Mouse (Mus musculus) hindbrain, postnatal 0 days (tissue): ENCODE measurements at regions not wholly inside any gene's neighbourhood (a gene's known extent, or its start where the extent isn't known, plus 50 kb on each side); places are given as distances from the start of the nearest gene placed in this dataset.

ENCODE experiments used
- ATAC-seq: fragments of 200-750 bp; cut with Nextera tagmentation; 2 replicates; pipeline ENCODE4 v1.8.0; 2017; ENCODE audit warnings: mild to moderate bottlenecking, moderate TSS enrichment, moderate library complexity
- DNase-seq: peaks from one replicate; pipeline ENCODE4 v3.0.0-alpha.2; 2015; ENCODE audit warnings: low spot score
- H3K27ac ChIP-seq: fragments of 300-500 bp; sonication (generic); 2 replicates; pipeline ENCODE4 v1.5.1; 2014; ENCODE audit warnings: mild to moderate bottlenecking
- H3K27me3 ChIP-seq: fragments of 300-500 bp; sonication (generic); 2 replicates; pipeline ENCODE4 v1.6.1; 2014; ENCODE audit warnings: low read length, mixed read lengths; ENCODE audit not compliant: insufficient read depth
- H3K36me3 ChIP-seq: fragments of 300-500 bp; sonication (generic); 2 replicates; pipeline ENCODE4 v1.6.1; 2014; ENCODE audit warnings: low read length, mixed read lengths; ENCODE audit not compliant: insufficient read depth
- H3K4me1 ChIP-seq: fragments of 300-500 bp; sonication (generic); 2 replicates; pipeline ENCODE4 v1.6.1; 2014; ENCODE audit warnings: antibody characterized with exemption, low read length, mixed read lengths; ENCODE audit not compliant: insufficient read depth
- H3K4me2 ChIP-seq: fragments of 300-500 bp; sonication (generic); 2 replicates; pipeline ENCODE4 v1.6.1; 2014; ENCODE audit warnings: low read depth, mild to moderate bottlenecking, low read length, moderate library complexity, mixed read lengths
- H3K4me3 ChIP-seq: fragments of 300-500 bp; sonication (generic); 2 replicates; pipeline ENCODE4 v1.5.1; 2014; ENCODE audit warnings: low read length
- H3K9ac ChIP-seq: fragments of 300-500 bp; sonication (generic); replicated peaks from 2 replicates; pipeline ENCODE4 v1.6.1; 2014; ENCODE audit warnings: mild to moderate bottlenecking, low read length, moderate library complexity, mixed read lengths
- H3K9me3 ChIP-seq: fragments of 300-500 bp; sonication (generic); 2 replicates; pipeline ENCODE4 v1.6.1; 2016; ENCODE audit warnings: low read length, mixed read lengths
- CTCF ChIP-seq: IDR thresholded peaks from 2 replicates; pipeline ENCODE4 v1.5.1; 2016; ENCODE audit warnings: antibody characterized with exemption, control low read depth, low read depth
- WGBS: fragments of 180-500 bp; shearing (Covaris S2); extraction: QIAGEN DNeasy Blood & Tissue Kit; methylation state at CpG from one replicate; pipeline ENCODE4 v1.1.7; 2014; 5-methylcytosine and 5-hydroxymethylcytosine counted together

GRCm38 (mm10) chrX:11945280-11945679 lies 214.9 kb downstream of the Bcor start:
- no peak overlapping the region for H3K9ac ChIP-seq
- H3K27me3 ChIP-seq, result 0 out of 2 replicates have a peak, but pooled peaks cover 4% of the 10 kb centered on the region
- H3K27ac ChIP-seq, result no peak overlapping the region
- no peak overlapping the region for H3K4me3 ChIP-seq
- no peak for TF ChIP-seq CTCF
- WGBS, result 16% methylated on average over 1 of the region's 1 CpGs
- DNase-seq, result peak; percentile 12
- H3K4me1 ChIP-seq, result no peaks in the 10 kb centered on the region
- no peak for ATAC-seq
- H3K9me3 ChIP-seq, result no peaks in the 10 kb centered on the region
- no peak overlapping the region for H3K4me2 ChIP-seq
- H3K36me3 ChIP-seq, result no peaks in the 10 kb centered on the region

GRCm38 (mm10) chrX:11952193-11952592 lies 208.0 kb downstream of the Bcor start:
- Histone ChIP-seq H3K27me3 (no peaks in the 10 kb centered on the region), H3K36me3 (no peaks in the 10 kb centered on the region), H3K9me3 (no peaks in the 10 kb centered on the region), H3K4me3 (no peak overlapping the region), H3K4me2 (no peak overlapping the region), H3K27ac (no peak overlapping the region), H3K9ac (no peak overlapping the region), H3K4me1 (no peaks in the 10 kb centered on the region)
- no peak for DNase-seq
- no peak for TF ChIP-seq CTCF
- WGBS, result 58% methylated on average over 2 of the region's 2 CpGs
- ATAC-seq, result no peak

- H3K27me3 ChIP-seq, result no peaks in the 10 kb centered on the region
- H3K36me3 ChIP-seq, result no peaks in the 10 kb centered on the region
- no peak for TF ChIP-seq CTCF
- H3K4me3 ChIP-seq, result no peak overlapping the region
- no peaks in the 10 kb centered on the region for H3K9me3 ChIP-seq
- no peak overlapping the region for H3K9ac ChIP-seq
- DNase-seq (no peak), ATAC-seq (no peak)
- no peak overlapping the region for H3K4me2 ChIP-seq
- H3K4me1 ChIP-seq, result no peaks in the 10 kb centered on the region
- WGBS, result 78% methylated on average over 3 of the region's 3 CpGs
- no peak overlapping the region for H3K27ac ChIP-seq
These were observed 204.0 kb downstream of the Bcor start for GRCm38 (mm10) chrX:11956194-11956593.

DNA sequence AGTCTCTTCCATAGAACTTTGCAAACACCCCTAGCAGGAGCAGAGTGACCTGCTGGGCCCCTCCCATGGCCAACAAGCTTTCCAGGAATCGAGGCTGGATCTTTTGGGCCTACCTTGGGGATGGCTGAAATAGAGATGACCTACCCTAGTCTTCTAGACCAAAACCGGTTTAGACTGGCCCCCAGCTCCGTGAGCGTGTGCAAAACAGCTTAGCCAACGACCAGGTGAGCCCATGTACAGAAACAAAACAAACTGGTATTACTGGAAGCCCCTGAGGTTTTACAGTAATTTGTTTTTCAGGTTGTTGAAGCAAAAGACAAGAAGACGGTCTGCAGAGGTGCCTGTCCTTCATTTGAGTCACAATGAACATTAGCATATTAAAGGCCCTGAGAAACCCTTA lies 203.1 kb downstream of the Bcor start:
- no peaks in the 10 kb centered on the region for H3K4me1 ChIP-seq
- WGBS, result 49% methylated on average over 6 of the region's 6 CpGs

DNA sequence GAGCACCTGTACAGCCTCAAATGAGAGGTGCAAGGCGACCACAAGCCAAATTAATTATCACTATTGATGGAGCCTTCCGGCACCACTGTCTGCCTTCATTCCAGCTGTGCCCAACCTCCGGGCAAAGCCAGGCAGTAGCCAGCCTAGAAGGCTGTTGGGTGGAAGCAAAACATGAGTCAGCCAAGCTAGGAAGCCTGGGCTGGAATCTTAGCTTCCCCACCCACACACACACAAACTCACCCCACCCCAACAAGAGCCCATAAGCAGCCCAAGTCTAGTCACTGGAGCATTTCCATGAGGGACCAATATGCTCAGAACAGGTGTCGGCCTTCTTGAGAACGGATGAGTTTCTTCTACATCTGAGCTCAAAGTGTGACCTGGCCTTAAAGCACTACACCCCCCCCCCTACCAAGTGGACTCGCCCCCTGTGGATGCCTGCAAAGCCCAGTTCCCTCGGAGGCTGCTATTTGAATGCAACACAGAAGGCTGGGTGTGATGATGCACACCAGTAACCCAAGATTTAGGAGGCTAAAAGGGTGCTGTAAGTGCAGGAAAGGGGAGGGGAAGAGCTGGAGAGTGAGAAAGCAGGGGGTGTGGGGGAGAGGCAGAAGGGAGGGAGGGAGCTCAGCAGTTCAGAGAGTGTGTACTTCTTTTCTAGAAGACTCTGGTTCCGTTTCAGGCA lies 200.1 kb downstream of the Bcor start:
- no peak overlapping the region for H3K9ac ChIP-seq
- no peak for TF ChIP-seq CTCF
- H3K4me1 ChIP-seq, result no peaks in the 10 kb centered on the region
- WGBS, result 73% methylated on average over 8 of the region's 8 CpGs
- no peaks in the 10 kb centered on the region for H3K27me3 ChIP-seq
- H3K4me2 ChIP-seq, result no peak overlapping the region
- ATAC-seq (no peak), DNase-seq (no peak)
- H3K27ac ChIP-seq, result no peak overlapping the region
- H3K4me3 ChIP-seq, result no peak overlapping the region
- no peaks in the 10 kb centered on the region for H3K36me3 ChIP-seq
- H3K9me3 ChIP-seq, result no peaks in the 10 kb centered on the region

More for the DNA sequence above, 203.1 kb downstream of the Bcor start:
- no peak for TF ChIP-seq CTCF
- Histone ChIP-seq H3K27me3 (no peaks in the 10 kb centered on the region), H3K27ac (no peak overlapping the region), H3K36me3 (no peaks in the 10 kb centered on the region), H3K9me3 (no peaks in the 10 kb centered on the region), H3K4me2 (no peak overlapping the region), H3K9ac (no peak overlapping the region), H3K4me3 (no peak overlapping the region)
- no peak for DNase-seq
- ATAC-seq, result no peak

DNA sequence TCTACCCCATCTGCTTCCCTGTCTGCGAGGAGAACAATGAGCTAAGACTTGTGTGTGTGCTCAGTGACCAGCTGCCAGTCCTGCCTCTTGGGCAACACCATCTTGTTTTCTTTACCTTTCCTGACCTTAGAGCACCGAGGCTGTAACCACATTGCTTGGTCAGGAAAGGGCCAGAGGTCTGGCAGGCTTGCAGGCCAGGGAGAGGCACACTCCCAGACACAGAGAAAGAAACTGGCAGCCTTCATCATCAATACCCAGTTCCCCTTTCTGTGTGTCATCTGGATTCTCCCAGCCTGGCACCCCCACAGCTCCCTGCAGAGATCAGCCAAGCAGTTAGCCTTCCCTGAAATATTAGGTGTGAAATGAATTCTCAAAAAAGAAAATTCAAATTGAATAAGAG lies 198.8 kb downstream of the Bcor start:
- Histone ChIP-seq H3K27ac (no peak overlapping the region), H3K4me1 (no peaks in the 10 kb centered on the region), H3K4me3 (no peak overlapping the region), H3K27me3 (no peaks in the 10 kb centered on the region), H3K36me3 (no peaks in the 10 kb centered on the region), H3K9ac (no peak overlapping the region), H3K4me2 (no peak overlapping the region), H3K9me3 (no peaks in the 10 kb centered on the region)
- ATAC-seq (no peak), DNase-seq (no peak)
- TF ChIP-seq CTCF, result no peak
- WGBS, result 54% methylated on average over 2 of the region's 2 CpGs

- TF ChIP-seq CTCF, result no peak
- H3K9me3 ChIP-seq, result no peaks in the 10 kb centered on the region
- DNase-seq (no peak), ATAC-seq (no peak)
- H3K27me3 ChIP-seq, result no peaks in the 10 kb centered on the region
- H3K4me2 ChIP-seq, result no peak overlapping the region
- H3K4me3 ChIP-seq, result no peak overlapping the region
- no peak overlapping the region for H3K27ac ChIP-seq
- no peak overlapping the region for H3K9ac ChIP-seq
- H3K4me1 ChIP-seq, result no peaks in the 10 kb centered on the region
- H3K36me3 ChIP-seq, result no peaks in the 10 kb centered on the region
- 62% methylated on average over 3 of the region's 3 CpGs for WGBS
These were observed 195.7 kb downstream of the Bcor start for GRCm38 (mm10) chrX:11964428-11964827.
